Mouse (Mus musculus): ENCODE results near the gene Slc17a1.

Gene Slc17a1

DNA sequence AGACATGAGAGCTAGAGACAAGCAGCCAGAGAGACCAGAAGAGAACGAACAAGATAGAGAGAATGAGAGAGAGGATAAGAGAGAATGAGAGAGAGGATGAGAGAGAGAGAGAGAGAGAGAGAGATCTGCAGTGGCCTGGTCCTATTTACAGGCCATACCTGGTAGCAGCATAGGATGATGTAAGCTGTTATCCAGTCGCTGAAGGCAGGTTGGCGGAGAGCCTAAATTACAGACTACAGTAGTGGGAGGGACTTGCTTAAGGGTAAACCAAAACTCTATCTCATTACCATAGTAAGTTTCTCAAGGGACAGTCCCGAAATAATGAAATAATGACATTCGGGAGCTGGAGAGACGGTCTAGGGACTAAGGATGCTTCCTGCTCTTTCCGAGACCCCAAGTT, at the start of gene Slc17a1:
Slc17a1 (plus strand) TSS at position 346 of the 400 bp plus-strand sequence.
- ATAC-seq (ENCODE audit: low TSS enrichment) = no peak

DNA sequence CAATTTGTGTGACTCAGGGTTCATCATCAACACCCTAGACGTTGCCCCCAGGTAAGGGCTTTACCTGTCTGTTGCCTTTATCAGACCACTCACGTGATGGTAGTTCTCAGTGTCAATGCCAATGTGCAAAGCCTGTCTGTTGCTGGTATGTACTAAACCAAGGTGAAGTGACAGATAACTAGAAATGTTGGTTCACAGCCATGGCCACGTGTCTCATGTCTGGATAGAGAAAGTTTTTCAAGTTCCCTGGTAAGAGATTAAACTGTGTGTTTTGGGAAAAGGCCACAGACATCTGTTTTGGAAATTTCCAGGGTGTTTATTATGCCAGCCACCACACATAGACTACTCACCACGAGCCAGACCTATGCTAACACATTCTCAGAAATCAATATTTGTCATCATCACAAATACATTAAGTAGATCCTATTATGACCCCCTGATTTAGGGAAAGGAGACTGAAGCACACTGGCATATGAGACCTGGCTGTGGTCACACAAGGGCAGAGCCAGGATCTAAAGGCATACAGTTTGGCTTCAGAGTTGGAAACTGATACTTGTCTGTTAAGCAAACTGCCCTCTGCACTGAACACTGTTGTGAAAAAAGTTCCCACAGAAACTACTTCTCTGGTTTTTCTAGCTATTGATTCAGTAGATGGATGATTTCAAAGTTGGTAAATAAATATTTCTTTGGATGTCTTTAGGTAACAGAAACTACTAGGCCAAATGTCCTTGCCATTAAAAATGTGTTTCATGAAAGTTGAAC, 47.2 kb upstream of the Slc17a1 start:
- ATAC-seq (ENCODE audit: low TSS enrichment) = no peak

DNA sequence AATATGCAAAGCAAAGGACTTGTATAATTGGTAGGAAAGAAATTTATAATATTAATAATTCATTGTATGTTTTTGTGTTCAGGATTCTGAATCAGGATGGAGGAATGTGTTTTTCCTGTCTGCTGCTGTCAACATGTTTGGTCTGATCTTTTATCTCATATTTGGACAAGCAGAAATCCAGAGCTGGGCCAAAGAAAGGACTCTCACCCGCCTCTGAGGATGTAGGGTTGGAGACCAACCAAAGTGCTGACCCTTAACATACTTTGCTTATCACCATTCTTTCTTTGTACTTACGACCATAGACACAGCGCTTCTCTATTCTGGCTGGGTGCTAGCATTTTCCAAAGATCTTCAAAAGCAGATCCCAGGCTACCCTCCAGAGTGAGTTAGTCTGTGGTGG, 45.3 kb upstream of the Slc17a1 start:
- no peak for ATAC-seq (ENCODE audit: low TSS enrichment)

DNA sequence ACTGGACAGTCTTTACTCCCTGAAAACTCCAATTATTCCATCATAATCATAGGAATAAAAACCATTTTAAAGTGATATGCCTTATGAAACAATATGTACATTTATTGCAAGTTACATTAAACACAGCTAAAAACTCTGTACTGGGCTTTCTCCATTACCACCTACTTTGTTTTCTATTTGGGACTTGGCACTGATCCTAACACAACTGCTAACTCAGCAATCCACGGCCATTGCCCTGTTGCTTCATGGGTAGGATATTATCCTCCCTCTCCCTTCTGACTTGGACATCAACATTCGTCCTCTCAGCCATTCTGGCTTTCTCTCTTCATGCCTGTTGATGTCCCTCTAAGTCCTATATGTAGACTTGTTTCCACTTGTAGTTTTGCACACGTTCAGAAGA, 40.9 kb upstream of the Slc17a1 start:
- ATAC-seq (ENCODE audit: low TSS enrichment) = no peak

DNA sequence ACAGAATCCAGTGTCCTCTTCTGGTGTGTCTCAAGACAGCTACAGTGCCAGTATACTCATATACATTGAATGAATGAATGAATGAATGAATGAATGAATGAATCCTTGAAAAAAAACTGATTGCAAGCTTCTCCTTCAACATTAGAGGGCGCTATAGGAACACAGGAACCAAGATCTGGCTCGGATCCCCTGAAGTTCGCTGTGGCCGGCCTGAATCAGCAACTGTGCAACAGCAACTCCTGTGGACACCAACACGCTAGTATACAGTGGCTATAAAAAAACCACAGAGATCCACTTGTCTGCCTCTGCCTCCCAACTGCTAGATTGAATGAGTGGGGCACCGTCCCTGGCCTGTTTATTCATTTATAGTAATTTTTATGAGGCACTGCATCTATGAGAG, 34.5 kb upstream of the Slc17a1 start:
- ATAC-seq (ENCODE audit: low TSS enrichment) = peak; percentile 83

GRCm38 (mm10) chr13:23834836-23835235, 32.7 kb upstream of the Slc17a1 start:
- no peak for ATAC-seq (ENCODE audit: low TSS enrichment)

- no peak for ATAC-seq (ENCODE audit: low TSS enrichment)
Measured at GRCm38 (mm10) chr13:23836630-23837029, 30.9 kb upstream of the Slc17a1 start.

DNA sequence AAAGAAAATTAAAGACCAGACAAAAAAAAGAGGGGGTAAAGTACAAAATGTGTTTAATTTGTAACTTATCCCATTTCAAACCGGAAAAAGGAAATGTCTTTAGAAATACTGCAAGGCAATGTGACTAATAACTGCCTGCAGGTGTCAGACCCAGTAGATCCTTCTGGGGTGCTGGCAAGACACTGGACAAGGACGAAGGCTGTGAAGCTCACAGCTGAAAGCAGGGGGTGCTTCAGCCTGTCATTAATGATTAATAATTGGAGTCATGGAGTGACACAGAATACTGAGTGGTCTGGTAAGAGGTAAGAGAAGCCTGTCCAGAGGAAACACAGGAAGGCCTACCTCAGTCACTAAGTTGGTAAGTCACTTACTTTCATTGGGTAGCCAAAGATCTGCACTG, 28.2 kb upstream of the Slc17a1 start, which contains the start of gene Slc17a3:
Slc17a3 (plus strand) TSS at position 127 of the 400 bp plus-strand sequence.
- ATAC-seq (ENCODE audit: low TSS enrichment) = no peak

DNA sequence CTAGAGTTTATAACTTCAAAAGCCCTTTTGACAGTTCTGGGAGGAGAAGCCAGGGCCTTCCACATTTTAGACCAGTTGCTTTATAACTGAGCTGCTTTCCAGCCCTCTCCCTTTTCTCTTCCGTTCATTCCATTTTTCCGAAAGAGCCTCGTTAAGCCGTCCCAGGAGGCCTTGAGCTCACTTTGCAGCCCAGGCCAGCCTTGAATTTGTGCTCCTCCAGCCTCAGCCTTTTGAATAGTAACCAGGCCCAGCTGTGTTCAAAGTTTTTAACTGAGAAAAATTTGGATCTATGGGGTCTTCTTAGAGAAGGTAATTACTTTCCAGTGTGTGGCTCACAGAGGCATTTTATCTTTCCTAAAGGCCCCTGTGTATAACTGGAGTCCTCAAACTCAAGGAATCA, 21.7 kb upstream of the Slc17a1 start:
- ATAC-seq (ENCODE audit: low TSS enrichment) = no peak

DNA sequence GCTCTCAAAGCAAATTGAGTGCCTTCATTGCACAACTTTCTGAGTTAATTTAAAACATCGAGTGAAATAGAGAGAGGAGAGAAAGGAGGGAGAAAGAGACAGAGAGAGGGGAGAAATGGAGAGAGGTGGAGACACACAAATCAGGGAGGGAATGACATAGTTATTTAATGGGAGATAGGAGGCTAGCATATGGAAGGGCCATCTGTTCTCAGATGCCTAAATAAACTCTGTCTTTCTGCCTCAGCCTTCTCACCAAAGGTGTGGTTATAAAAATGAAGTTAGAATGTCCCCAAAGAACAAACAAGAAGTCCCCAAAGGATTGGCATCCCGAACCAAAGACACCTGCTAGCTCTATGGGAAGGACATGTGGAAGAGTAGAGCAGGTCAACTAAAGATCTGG, 18.3 kb upstream of the Slc17a1 start:
- ATAC-seq (ENCODE audit: low TSS enrichment) = peak; percentile 97

- peak; percentile 95 for ATAC-seq (ENCODE audit: low TSS enrichment)
Measured at GRCm38 (mm10) chr13:23856401-23856800, 11.1 kb upstream of the Slc17a1 start.

- no peak for ATAC-seq (ENCODE audit: low TSS enrichment)
Measured at GRCm38 (mm10) chr13:23861815-23862214, 5.7 kb upstream of the Slc17a1 start.

DNA sequence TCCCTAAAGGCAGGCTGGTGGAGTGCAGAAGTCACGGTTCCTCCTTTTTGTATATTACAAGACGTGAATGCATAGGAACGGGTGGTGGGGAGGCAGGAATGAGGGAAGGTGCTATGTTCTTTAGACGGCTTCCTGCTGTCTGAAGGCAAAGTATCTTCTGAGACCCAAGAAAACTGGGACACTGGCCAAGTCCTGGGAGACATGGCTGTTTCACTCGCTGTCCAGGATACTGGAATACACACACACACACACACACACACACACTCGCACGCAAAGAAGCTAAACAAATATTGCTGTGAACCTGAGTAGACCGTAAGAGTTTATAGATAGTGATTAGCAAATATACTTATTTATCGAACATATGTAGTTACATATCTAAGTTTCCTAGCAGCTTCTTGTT, 2.8 kb upstream of the Slc17a1 start:
- ATAC-seq (ENCODE audit: low TSS enrichment) = no peak

DNA sequence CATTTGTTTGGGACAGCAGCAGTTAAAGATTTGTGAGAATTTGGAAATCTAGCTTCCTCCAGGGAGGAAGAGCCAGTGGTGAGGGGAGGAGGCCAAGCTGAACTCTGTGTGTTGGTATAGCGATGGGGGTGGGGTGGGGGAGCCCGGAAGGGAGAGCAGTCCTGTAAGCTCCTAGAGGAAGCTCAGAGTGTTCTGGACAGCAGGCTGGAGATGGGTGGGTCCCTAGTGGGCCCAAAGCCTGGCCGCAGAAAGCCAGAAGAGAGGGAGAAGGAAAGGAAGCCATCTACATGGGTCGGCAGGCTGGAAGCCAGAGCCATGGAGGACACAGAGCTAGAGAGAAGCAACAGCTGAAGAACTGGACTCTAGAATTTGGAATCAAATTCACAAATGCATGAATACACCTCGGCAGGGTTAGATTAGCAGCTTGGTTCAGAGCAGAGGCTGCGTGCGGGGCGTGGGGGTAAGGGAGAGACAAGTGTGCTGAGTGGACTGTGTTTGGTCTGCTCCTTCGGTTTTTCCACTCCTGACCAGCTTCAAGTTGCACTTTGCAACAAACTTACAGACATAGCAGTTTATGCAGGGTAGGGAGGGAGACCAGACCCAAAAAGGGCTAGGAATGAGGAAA, 1.4 kb upstream of the Slc17a1 start:
- no peak for ATAC-seq (ENCODE audit: low TSS enrichment)

DNA sequence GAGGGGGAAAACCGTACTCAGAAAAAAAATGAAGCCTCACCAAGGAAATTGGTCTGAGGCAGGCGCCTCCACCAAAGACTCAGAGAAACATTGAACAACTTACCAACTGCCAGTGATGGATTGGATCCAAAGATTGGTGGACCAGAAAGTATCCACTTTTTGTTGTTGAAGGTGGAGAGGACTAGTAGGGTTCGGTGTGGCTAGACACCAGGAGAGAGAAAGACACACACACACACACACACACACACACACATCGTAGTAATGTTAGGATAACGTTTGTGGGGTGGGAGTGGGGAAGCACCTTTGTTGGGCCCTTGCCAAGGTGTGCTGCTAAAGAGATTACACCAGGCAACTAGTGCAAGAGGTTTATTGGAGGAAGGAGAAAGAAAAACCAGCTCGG, 550 bp upstream of the Slc17a1 start:
- ATAC-seq (ENCODE audit: low TSS enrichment) = no peak

GRCm38 (mm10) chr13:23868790-23869533, 1.4 kb downstream of the Slc17a1 start:
- no peak for ATAC-seq (ENCODE audit: low TSS enrichment)

GRCm38 (mm10) chr13:23869996-23870395, 2.4 kb downstream of the Slc17a1 start:
- no peak for ATAC-seq (ENCODE audit: low TSS enrichment)

DNA sequence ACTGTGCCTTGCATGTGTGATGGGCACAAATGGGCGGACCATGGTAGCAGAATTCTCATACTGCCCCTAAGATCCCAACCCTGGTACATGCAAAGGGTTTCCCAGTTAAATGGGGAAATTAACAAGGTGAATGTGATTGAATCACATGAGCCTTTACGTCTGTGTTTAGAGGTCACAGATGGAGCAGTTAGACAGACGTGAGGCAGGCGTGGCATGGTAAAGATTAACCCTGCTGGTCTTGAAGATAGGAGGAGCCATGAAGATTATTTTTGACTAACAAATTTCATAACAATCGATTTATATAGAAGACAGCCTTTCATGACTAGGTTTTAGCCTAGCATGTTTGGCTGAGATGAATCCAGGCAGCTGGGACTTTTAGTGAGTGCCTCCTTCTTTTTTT, 5.6 kb downstream of the Slc17a1 start:
- ATAC-seq (ENCODE audit: low TSS enrichment) = no peak

DNA sequence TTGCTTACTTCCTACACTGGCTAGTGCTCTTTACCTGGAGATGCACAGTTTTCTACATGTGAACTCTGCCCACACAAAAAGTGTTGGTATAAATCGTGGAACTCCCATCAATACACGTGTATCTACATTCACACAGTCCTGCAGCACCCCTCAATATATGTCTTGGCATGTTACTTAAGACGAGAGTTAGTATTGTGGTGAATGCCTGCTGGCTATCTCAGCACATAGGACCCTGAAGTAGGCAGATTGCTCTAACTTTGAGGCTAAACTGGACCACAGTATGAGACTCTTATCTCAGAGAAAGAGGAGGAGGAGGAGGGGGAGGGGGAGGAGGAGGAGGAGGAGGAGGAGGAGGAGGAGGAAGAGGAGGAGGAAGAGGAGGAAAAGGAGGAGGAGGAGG, 11.6 kb downstream of the Slc17a1 start:
- no peak for ATAC-seq (ENCODE audit: low TSS enrichment)

DNA sequence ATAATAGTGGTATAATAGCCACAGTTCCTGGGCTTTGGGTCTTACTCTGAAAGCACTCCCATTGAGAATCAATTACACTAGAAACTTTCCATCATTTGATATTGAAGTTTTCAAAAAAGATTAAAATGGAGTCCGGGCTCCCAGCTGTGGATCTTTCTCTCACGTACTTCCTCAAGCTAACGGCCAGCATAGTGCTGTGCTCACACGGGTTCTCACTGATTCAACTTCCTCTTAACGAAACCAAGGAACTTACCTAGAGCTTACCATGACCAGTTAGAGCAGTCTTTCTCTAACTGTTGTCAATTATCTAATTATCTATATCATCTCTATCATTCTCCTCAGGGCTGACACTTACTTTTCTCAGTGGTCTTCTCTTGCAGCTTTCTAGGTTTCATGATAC, 12.1 kb downstream of the Slc17a1 start:
- no peak for ATAC-seq (ENCODE audit: low TSS enrichment)

DNA sequence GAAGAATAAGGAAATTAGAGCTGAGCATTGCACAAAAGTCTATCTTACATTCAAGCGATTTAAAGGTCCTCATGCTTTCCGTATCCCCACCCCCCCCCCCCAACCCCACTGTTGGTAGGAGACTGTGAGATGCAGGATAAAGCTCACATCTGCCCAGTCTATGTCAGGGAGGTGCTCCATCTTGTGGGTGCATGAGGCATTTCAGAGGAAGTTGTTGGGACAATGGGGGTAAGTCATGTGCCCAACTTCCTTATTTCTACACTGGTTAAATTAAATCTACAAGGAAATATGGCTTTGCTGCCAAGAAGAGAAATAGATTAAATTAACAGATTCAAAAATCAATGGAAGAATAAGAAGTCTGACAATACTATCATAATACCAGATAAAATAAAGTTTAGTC, 18.0 kb downstream of the Slc17a1 start:
- ATAC-seq (ENCODE audit: low TSS enrichment) = peak; percentile 59; the same call in 1 of the 2 replicates

GRCm38 (mm10) chr13:23887026-23887725, 19.6 kb downstream of the Slc17a1 start:
- no peak for ATAC-seq (ENCODE audit: low TSS enrichment)

Measured in frontal cortex, adult (tissue).